Mouse (Mus musculus): Measurements from ENCODE around the gene Arid5a.

GRCm38 (mm10) chr1:36306120-36306519, 1.4 kb upstream of the Arid5a start:
- TF ChIP-seq EP300 (IDR thresholded peaks at IDR 0.05; ENCODE audit: insufficient read depth, low read depth, low read length), result no peak
- no peak for TF ChIP-seq POLR2A (IDR thresholded peaks at IDR 0.05; ENCODE audit: insufficient read depth, low read length)

All from ES-Bruce4 (cell line).